Mouse (Mus musculus) hindbrain, embryonic 11.5 days (tissue): ENCODE data around the gene Ppp1r9a. TPM values are rescaled to one million over a fixed set of nuclear protein-coding genes. Genes with fewer than 3 reads are reported as not detected.

ENCODE experiments used
- ATAC-seq: fragments of 200-750 bp; cut with Nextera tagmentation; 2 replicates; pipeline ENCODE4 v1.8.0; 2017; ENCODE audit warnings: mild to moderate bottlenecking, moderate TSS enrichment, moderate library complexity; ENCODE audit not compliant: low FRiP score
- DNase-seq: peaks from one replicate; pipeline ENCODE4 v3.0.0-alpha.2; 2015; ENCODE audit warnings: low spot score
- H3K27ac ChIP-seq: fragments of 300-500 bp; sonication (generic); 2 replicates; pipeline ENCODE4 v1.5.1; 2014; ENCODE audit warnings: mild to moderate bottlenecking, low read depth, low read length
- H3K27me3 ChIP-seq: fragments of 300-500 bp; sonication (generic); 2 replicates; pipeline ENCODE4 v1.6.1; 2014; ENCODE audit warnings: mild to moderate bottlenecking, low read length, moderate library complexity, mixed read lengths; ENCODE audit not compliant: control insufficient read depth, insufficient read depth
- H3K36me3 ChIP-seq: fragments of 300-500 bp; sonication (generic); 2 replicates; pipeline ENCODE4 v1.6.1; 2014; ENCODE audit warnings: mild to moderate bottlenecking, low read length, moderate library complexity, mixed read lengths; ENCODE audit not compliant: control insufficient read depth, insufficient read depth
- H3K4me1 ChIP-seq: fragments of 300-500 bp; sonication (generic); replicated peaks from 2 replicates; pipeline ENCODE4 v1.6.1; 2014; ENCODE audit warnings: low read length, mixed read lengths; ENCODE audit not compliant: control insufficient read depth, insufficient read depth
- H3K4me2 ChIP-seq: fragments of 300-500 bp; sonication (generic); replicated peaks from 2 replicates; pipeline ENCODE4 v1.6.1; 2014; ENCODE audit warnings: mild to moderate bottlenecking, low read depth, low read length
- H3K4me3 ChIP-seq: fragments of 300-500 bp; sonication (generic); 2 replicates; pipeline ENCODE4 v1.5.1; 2014; ENCODE audit warnings: low read depth, low read length
- H3K9ac ChIP-seq: fragments of 300-500 bp; sonication (generic); 2 replicates; pipeline ENCODE4 v1.6.1; 2014; ENCODE audit warnings: low read depth, low read length
- H3K9me3 ChIP-seq: fragments of 300-500 bp; sonication (generic); 2 replicates; pipeline ENCODE4 v1.6.1; 2016; ENCODE audit warnings: low read length; ENCODE audit not compliant: control insufficient read depth
- WGBS: fragments of 180-500 bp; shearing (Covaris S2); extraction: QIAGEN DNeasy Blood & Tissue Kit; methylation state at CpG from one replicate; pipeline ENCODE4 v1.1.7; 2014; 5-methylcytosine and 5-hydroxymethylcytosine counted together
- polyA plus RNA-seq: library from polyadenylated mRNA; unstranded; fragments of >200 nt; fragmentation: Nextera tagmentation; extraction: Ambion mirVana; gene quantifications from 2 replicates; pipeline ENCODE4 v1.2.1, GENCODE M21; 2014

Ppp1r9a gene
- polyA plus RNA-seq, 1 experiment from 2014 or later: 33.9 TPM

GRCm38 (mm10) chr6:4972808-4973207, 70.1 kb downstream of the Ppp1r9a start:
- H3K9me3 ChIP-seq: no peaks in the 10 kb centered on the region
- DNase-seq (no peak), ATAC-seq (no peak)
- H3K4me2 ChIP-seq: no peak overlapping the region
- no peak overlapping the region for H3K4me3 ChIP-seq
- no peaks in the 10 kb centered on the region for H3K36me3 ChIP-seq
- WGBS: 76% methylated on average over 6 of the region's 6 CpGs
- H3K27ac ChIP-seq: no peak overlapping the region
- no peak overlapping the region for H3K9ac ChIP-seq
- H3K4me1 ChIP-seq: no peaks in the 10 kb centered on the region
- no peaks in the 10 kb centered on the region for H3K27me3 ChIP-seq

GRCm38 (mm10) chr6:4973337-4973736, 70.6 kb downstream of the Ppp1r9a start:
- Histone ChIP-seq H3K9ac (no peak overlapping the region), H3K4me2 (no peak overlapping the region), H3K4me1 (no peaks in the 10 kb centered on the region), H3K4me3 (no peak overlapping the region), H3K27me3 (no peaks in the 10 kb centered on the region), H3K36me3 (no peaks in the 10 kb centered on the region), H3K27ac (no peak overlapping the region), H3K9me3 (no peaks in the 10 kb centered on the region)
- ATAC-seq (no peak), DNase-seq (no peak)
- WGBS: 91% methylated on average over 10 of the region's 10 CpGs

GRCm38 (mm10) chr6:4977515-4977914, 74.8 kb downstream of the Ppp1r9a start:
- Histone ChIP-seq H3K9me3 (no peaks in the 10 kb centered on the region), H3K4me2 (no peak overlapping the region), H3K36me3 (no peaks in the 10 kb centered on the region), H3K4me3 (no peak overlapping the region), H3K27me3 (no peaks in the 10 kb centered on the region), H3K4me1 (no peaks in the 10 kb centered on the region), H3K27ac (no peak overlapping the region), H3K9ac (no peak overlapping the region)
- 88% methylated on average over 4 of the region's 4 CpGs for WGBS
- ATAC-seq (no peak), DNase-seq (no peak)

GRCm38 (mm10) chr6:4978249-4978648, 75.5 kb downstream of the Ppp1r9a start:
- Histone ChIP-seq H3K36me3 (no peaks in the 10 kb centered on the region), H3K9me3 (no peaks in the 10 kb centered on the region), H3K27me3 (no peaks in the 10 kb centered on the region), H3K4me3 (no peak overlapping the region), H3K4me1 (no peaks in the 10 kb centered on the region), H3K27ac (no peak overlapping the region), H3K4me2 (no peak overlapping the region), H3K9ac (no peak overlapping the region)
- no peak for ATAC-seq
- DNase-seq: no peak
- 95% methylated on average over 2 of the region's 2 CpGs for WGBS

GRCm38 (mm10) chr6:4978897-4979296, 76.2 kb downstream of the Ppp1r9a start:
- Histone ChIP-seq H3K36me3 (no peaks in the 10 kb centered on the region), H3K9ac (no peak overlapping the region), H3K4me2 (no peak overlapping the region), H3K4me1 (no peaks in the 10 kb centered on the region), H3K27ac (no peak overlapping the region), H3K4me3 (no peak overlapping the region), H3K9me3 (no peaks in the 10 kb centered on the region), H3K27me3 (no peaks in the 10 kb centered on the region)
- DNase-seq (no peak), ATAC-seq (no peak)

GRCm38 (mm10) chr6:4980113-4980512, 77.4 kb downstream of the Ppp1r9a start:
- H3K27ac ChIP-seq: no peak overlapping the region
- H3K27me3 ChIP-seq: no peaks in the 10 kb centered on the region
- no peaks in the 10 kb centered on the region for H3K4me1 ChIP-seq
- WGBS: 40% methylated on average over 3 of the region's 3 CpGs
- DNase-seq: no peak
- ATAC-seq: no peak
- H3K4me2 ChIP-seq: no peak overlapping the region
- no peak overlapping the region for H3K9ac ChIP-seq
- no peak overlapping the region for H3K4me3 ChIP-seq
- H3K9me3 ChIP-seq: no peaks in the 10 kb centered on the region
- no peaks in the 10 kb centered on the region for H3K36me3 ChIP-seq

- no peak overlapping the region for H3K4me2 ChIP-seq
- ATAC-seq (no peak), DNase-seq (peak; percentile 41)
- H3K36me3 ChIP-seq: no peaks in the 10 kb centered on the region
- no peak overlapping the region for H3K9ac ChIP-seq
- no peak overlapping the region for H3K27ac ChIP-seq
- H3K4me1 ChIP-seq: no peaks in the 10 kb centered on the region
- 45% methylated on average over 9 of the region's 9 CpGs for WGBS
- H3K27me3 ChIP-seq: no peaks in the 10 kb centered on the region
- no peaks in the 10 kb centered on the region for H3K9me3 ChIP-seq
- no peak overlapping the region for H3K4me3 ChIP-seq
These were observed 80.0 kb downstream of the Ppp1r9a start for GRCm38 (mm10) chr6:4982686-4983162.

- 89% methylated on average over 3 of the region's 3 CpGs for WGBS
- H3K27ac ChIP-seq: no peak overlapping the region
These were observed 83.0 kb downstream of the Ppp1r9a start for GRCm38 (mm10) chr6:4985668-4986067.

GRCm38 (mm10) chr6:4987084-4987483, 84.4 kb downstream of the Ppp1r9a start:
- no peak overlapping the region for H3K9ac ChIP-seq
- H3K9me3 ChIP-seq: no peaks in the 10 kb centered on the region
- H3K4me3 ChIP-seq: no peak overlapping the region
- H3K27ac ChIP-seq: no peak overlapping the region
- H3K27me3 ChIP-seq: no peaks in the 10 kb centered on the region
- WGBS: 92% methylated on average over 5 of the region's 5 CpGs
- no peaks in the 10 kb centered on the region for H3K4me1 ChIP-seq
- H3K4me2 ChIP-seq: no peak overlapping the region
- ATAC-seq (no peak), DNase-seq (no peak)
- H3K36me3 ChIP-seq: no peaks in the 10 kb centered on the region

More at GRCm38 (mm10) chr6:4985668-4986067, 83.0 kb downstream of the Ppp1r9a start:
- no peaks in the 10 kb centered on the region for H3K27me3 ChIP-seq
- H3K4me3 ChIP-seq: no peak overlapping the region
- no peak overlapping the region for H3K4me2 ChIP-seq
- DNase-seq (no peak), ATAC-seq (no peak)
- H3K36me3 ChIP-seq: no peaks in the 10 kb centered on the region
- H3K9me3 ChIP-seq: no peaks in the 10 kb centered on the region
- H3K4me1 ChIP-seq: no peaks in the 10 kb centered on the region
- H3K9ac ChIP-seq: no peak overlapping the region
